Mouse (Mus musculus) thymus, postnatal 10 days (tissue): ENCODE results near the gene Bcl11a.

Source experiments
- DNase-seq, 2 experiments: peaks; one replicate each; pipeline ENCODE4 v3.0.0; 2021; ENCODE audit warnings: low spot score in 2 of 2

Bcl11a gene

DNA sequence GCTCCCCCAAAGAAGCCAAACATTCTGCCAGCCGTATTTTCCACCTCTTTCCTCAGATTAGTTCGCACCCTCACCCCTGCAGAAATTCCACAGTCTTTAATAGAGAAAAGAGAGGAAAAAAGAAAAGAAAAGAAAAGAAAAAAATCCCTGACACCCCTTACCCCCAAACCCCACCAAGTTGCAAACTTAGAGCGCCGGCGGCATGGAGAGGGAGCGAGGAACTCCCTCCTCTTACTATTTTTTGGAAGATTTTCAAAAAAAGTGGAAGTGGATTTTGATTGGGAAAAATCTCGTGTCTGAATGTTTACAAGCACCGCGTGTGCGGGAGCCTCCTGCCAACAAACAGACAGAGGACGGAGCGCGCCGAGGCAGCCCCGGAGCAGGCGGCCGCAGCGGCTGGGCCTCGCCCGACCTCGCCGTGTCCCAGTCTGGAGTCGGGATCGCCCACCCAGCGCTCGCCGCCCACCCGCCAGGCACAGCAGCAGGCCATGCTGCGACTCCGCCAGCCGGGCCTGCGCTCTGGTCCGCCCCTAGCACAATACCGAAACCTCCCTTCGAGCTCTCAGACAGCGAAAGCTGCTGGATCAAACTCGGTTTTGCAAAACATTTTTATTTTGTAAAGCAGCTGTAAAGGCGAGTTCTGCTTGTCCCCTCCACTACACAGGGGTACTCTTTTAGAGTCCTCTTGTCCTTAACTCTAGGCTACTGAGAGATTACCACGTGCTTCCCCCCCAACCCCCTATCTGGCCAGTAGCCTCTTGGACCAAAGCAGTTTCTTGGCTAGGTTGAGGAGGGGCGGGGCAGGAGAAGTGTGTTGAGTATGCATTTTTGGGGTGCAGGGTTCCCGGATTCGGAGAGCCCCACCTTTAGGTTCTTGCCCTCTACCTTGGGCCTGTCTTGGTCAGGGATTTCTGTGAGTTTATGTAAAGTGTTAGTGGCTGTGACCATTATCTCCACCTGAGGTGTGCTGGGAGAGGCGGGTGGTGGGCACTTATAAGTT, 1.8 kb downstream of the Bcl11a start:
- DNase-seq = peak in 1 of 2 experiments; percentile 15

DNA sequence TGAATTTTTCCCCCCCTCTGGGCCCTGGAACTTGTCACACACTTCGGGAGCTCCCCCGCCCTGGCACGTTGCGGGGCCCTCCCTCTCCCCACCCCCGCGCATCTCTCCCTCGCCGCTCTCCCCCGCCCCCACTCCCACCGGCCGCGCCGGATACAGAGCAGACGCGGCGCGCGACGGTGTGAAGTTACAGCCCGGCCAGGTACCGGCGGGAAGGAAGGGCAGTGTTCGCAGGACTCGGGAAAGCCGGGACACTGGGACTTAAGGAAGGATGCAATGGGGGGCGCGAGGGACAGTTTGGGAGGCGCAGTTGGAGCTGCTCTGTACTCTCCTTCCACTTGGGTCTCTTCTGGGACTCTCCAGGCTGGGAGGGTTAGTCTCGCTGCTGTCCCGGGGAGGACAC, 2.7 kb downstream of the Bcl11a start:
- peak; percentile 20 to 48 for DNase-seq

DNA sequence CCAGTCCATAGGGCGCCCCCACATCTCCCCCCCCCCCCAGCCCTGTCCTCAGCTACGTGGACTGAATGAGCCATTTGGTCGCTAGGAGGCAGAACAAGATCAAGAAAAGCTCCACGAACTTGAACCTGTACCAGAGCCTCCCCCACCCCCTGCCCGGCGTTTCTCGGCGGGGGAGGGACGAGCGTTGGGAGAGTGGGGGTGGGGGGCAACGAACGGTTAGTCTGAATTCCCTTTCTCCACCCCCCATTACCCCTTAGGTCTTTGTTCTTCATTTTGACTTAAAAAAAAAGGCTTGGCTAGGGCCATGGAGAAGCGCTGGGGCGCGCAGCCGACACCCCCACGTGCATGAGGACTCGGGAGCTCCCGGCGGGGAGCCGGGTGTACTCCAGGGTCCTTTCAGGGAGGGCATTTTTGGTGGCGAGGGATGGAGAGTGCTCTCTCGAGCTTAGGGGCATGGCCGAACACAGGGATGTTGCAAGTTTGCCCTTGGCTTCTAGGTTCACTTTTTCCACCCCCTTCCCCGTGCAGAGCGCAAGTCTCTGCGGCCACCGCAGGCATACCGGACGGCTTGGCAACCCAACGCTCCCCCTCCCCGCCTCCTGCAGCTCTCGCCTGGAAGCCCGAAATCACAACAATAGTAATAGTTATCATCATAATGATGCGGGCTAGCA, 3.3 kb downstream of the Bcl11a start:
- DNase-seq = peak; percentile 24 to 38

DNA sequence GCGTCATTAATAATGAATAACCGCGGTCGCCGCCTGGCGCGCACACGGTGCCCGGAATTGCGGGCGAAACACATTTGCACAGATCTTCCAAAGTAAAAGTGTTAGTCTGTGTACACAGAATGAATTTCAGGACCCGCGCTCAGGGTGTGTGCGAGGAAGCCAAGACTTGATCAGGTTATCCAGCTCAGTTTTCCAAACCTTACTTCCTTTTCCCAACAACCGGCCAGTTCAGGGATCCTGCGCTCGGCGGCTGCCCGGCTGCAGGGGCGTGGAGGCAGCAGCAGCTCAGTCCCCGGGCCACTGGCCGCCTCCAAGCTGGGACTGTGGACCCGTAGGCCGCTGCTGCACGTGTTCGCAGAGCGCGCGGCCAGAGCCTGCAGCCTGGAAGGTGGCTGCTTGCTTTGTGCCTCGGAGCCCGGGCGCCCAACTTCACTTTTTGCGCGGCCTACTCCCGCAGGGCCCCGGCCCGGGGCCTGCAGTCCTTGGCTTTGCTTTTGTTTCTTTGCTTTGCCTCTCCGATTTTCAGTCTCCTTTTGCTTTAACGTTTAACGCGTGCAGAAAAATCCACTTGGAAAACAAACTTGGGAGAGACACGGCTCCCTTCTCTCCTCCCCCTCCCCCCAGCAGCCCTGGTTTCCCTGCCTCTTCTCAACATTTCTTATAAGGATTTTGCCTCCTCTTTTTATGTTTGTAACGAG, 4.0 kb downstream of the Bcl11a start:
- peak in 1 of 2 experiments; percentile 11 for DNase-seq

DNA sequence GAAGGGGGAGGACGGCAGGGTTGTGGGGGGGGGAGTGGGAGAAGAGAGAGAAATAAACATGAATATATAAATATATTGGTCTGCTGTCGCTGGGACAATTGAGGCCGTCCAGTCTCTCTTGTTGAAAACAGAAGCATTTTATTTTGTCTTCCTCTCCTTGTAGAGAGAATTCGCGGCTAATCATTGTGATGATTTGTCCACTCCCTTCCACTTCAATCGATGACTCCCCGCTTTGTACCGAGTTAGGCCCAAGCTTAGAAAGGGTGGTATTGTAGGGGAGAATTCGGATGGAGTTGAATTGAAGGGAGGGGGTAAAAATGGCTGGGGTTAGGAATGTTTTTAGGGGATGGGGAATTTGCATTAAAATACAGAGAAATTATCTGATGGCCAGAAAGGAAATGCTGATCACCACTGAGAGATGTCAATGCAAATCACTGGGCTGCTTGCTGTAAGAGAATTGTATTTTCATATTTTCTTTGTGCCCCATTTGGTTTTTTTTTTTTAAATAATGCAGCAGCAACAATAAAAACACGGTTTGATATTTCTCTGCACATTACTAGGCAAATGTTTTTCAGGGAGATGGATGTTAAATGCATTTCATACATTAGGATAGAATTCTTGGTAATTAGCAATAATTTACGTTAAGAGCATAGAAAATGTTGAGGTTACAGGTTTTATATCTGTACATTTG, 4.7 kb downstream of the Bcl11a start:
- DNase-seq = no peak

DNA sequence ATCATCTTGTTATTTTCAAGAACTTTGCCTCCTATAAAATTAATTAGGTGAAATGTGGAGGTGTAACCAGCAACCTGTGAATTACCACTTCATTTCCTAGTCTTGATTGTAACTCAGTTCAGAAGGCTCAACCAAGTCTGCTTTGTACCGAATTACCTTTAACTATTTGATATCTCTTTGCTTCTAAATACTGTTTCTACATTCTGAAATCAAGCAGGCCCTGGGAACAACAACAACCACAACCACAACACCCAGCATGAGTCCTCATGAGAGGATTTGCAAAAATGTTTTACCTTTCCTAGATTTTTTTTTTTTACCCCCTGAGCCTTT, 5.2 kb downstream of the Bcl11a start:
- DNase-seq = no peak

DNA sequence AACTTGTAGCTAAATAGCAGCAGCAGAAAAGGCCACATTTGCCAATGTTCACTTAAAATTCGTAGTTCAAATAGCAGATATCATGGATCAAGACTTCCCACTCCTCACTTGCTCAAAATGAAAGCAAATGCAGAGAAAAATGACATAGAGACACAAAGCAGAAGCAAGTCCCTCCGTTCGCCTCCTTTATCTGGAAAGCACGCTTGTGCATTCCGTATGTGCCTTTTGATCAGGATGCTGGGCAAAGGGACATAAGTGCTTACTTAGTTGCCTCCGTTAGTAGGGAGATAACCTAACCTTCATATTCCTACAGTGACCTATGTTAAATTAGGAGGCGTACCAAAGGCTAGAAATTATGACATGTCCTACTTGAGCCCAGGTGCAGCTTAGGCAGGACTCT, 5.6 kb downstream of the Bcl11a start:
- DNase-seq = no peak

DNA sequence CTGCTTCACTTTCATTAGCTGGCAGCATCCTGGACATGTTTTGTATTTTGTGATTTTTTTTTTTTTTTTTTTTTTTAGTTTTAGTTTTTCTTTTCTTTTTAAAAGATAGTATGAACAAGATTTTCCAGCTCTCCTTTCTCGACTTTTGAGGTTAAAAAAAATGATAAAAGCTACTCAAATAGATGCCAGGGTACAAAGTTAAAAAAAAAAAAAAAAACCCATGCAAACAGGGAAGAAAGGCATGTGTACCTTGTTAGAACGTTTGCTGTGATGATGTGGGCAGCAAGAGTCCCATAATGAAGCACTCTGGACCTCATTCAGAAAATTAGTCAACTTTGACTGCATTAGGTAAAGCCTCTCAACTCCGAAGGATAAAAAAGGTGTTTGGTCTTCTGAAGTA, 6.2 kb downstream of the Bcl11a start:
- no peak for DNase-seq

DNA sequence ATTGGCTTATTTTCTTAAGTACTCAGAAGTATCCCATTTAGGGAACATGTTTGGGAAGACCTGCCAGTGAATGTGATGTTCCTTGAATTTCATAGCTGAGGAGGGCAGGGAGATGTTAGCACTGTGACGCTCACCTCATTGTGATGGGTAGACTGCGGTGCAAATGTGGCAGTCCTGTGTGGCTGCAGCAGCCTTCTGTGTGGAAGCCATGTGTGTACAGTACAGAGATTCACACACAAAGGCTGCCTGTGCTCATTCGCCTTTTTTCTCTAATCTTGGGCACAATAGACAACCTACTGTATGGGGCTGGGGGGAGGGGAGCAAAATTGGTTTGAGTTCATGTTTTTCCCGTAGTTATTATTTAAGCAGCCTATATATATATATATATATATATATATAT, 6.7 kb downstream of the Bcl11a start:
- no peak for DNase-seq

DNA sequence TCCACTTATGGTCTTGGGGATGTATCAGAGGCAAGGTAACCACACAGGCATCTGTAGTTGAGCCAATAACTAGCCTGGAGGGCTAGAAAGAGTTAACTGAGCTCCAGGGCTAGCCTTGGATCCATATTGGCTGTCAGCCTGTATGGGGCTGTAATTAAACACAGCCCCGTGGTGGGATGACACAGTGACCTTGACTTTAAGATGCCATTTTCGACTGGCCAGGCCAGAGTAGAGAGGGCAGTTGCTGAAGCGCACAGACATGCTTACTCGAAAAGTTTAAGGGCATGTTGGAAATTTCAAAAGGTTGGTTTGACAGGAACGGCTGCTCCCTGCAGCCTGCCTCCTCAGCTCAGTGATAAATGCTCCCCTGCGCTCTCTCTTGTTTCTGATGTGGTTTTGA, 8.1 kb downstream of the Bcl11a start:
- DNase-seq = no peak

DNA sequence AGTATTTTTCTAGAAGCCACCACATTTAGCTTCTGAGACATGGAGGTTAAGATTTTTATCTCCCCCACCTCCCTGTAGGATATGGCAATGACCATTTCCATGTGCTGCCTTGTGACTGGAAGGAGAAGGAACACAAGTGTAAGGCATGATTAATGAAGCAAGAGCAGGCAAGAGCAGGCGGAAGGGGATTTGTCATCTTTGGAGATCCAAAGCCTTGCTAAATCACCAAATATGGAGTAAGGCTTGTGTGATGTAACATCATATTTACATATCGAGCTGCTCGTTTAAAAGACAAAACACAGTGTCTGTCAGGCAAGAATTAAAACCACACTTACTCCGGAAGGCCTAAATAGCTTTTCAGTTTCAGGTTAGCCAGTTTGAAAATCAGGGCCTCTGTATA, 9.2 kb downstream of the Bcl11a start:
- DNase-seq = no peak

DNA sequence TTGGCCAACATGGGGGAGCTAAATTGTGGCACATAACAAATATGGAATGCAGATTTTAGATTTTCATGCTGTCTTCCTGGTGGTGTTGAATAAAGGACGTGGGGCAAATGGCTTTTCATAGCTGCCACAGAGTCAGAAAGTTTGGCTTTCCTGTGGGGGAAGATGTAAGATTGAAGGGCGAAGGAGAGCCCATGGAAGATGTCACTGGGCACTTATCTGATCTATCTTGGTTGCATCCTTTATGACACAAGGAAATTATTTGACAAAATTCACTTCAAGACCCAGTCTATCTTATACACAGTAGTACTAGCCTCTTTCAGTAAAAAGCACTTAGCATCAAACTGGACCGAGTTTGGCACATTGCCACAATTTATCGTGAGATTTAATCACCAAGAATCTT, 12.6 kb downstream of the Bcl11a start:
- DNase-seq = no peak

DNA sequence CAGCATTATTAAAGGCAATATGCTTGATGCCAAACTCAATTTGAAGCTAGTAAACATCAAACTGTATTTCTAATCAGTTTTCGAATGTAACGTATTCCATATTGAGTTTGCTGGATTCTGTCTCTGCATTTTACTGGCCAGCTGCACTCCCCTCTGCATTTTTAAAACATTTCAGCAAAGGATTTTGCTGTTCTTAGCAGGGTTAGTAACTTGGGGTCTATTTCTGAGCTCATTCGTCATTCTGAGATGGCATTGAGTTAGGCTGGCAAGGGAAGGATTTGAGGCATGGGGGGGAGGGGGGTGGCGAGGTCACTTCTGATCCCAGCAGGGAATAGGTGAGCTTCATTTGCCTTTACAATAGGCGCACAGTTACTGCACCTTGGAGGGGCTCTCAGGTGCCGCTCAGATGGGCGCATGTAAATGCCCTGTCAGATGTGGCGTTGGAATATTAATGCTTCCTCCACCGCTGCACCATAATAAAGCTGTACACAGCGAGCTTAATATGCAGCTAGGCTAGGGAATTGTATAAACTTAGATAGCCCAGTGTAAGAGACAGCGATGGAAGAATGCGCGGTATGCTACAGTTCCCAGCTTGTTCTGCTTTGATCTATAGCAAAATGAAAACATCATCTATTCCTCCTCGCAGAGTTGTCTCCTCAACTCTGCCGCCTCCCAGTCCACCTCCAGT, 13.7 kb downstream of the Bcl11a start:
- no peak for DNase-seq

DNA sequence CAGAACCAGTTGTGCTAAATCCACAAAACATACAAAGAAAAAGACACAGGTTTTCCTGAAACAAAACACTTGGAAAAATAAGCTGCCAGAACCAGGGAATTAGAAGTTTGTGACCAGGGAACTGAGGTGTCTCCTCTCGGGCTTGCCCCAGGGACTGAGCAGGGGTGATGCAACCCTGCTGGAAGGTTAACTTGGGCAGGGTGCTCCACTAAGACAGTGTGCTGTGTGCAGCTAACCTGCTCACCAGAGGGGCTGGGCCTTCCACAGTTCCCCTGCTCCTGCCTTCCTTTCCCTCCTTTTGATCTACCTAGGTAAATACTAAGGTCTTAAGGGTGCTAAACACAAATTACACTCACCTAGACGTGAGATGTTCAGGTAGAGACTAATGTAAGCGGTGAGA, 14.8 kb downstream of the Bcl11a start:
- no peak for DNase-seq

DNA sequence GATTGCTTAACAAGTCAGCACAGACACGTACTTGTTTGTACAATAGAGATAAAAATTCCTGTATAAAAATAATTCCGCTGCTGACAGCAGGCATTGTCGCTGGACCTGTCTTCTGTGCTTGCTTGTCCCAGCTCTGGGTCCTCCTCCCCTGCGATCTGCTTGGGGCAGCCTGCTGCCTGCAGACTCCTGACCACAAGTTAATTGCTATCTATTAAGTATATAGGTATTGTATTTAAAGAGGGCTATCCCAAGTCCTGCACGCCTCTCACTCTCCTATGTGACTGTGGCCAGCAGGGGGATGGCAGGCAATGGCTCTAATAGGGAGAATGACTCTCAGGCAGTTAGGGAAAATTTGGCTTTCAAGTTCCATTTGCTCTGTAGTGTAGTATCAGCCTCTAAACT, 16.2 kb downstream of the Bcl11a start:
- no peak for DNase-seq

DNA sequence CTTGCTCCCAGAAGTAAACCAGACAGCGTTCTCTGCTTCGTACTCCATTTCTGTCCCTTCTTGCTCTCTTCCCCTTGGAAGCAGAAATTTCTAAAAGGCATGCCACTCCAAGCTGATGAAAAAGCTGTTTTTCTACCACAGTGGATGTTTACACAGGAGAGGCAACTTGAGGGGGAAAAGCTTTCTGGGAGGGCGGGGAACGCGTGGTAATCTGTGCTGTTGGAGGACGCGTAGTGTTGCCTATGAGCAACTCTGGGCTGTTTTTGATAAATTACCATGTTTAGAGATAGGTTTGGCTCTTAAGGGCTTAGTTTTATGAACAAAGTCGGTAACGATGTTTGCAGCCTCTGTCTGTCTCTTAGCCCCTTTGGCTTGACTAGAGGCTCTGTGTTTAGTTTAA, 17.4 kb downstream of the Bcl11a start:
- no peak for DNase-seq

DNA sequence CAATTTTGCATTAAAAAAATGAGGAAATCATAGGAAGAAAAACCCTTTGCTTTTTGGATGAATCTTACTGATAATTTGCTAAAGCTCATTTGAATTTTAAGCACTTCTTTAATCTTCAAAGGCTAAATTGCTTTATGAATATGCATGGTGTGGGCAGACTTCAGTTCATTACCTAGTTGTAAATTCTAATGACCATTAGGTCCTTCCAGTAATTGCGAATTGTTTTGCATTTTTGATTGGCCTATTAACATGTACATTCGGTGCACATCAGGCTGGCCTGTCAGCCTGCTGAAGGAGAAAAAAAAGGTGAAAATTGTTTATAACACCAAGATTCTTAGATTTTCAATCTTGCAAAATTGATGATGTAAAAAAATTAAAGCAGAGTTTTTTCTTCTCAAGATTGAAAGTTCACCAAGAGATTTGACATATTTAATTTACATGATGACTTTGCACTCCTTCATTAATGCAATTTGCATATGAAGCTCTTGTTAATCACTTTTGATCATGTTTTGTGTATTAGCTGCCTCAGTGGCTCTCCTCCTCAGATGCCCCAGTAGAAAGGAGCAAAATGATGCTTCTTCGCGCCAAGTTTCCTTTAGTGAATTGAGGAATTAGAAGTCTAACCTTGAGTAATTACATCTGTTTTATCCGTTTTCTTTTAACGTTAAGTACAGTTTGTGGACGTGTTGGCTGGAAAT, 17.9 kb downstream of the Bcl11a start:
- no peak for DNase-seq

DNA sequence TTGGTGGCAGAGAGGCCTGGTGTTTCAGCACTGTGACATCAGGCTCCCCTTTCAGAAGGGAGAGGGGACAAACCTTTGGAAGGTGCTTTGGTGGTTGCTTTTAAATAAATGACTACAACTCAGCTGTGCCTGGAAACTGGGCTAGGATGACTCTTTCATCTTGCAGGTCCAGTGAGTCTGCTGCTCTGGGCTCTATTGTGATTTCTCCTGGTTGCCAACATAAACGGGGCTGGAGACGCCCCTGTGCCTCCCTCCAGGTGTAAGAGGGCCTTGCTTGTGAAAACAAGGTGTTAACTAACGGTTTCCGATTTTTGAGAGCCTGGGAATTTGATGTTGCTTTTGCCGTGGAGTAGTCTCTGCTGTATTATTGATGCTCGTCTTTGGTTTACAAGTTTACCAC, 18.6 kb downstream of the Bcl11a start:
- no peak for DNase-seq

DNA sequence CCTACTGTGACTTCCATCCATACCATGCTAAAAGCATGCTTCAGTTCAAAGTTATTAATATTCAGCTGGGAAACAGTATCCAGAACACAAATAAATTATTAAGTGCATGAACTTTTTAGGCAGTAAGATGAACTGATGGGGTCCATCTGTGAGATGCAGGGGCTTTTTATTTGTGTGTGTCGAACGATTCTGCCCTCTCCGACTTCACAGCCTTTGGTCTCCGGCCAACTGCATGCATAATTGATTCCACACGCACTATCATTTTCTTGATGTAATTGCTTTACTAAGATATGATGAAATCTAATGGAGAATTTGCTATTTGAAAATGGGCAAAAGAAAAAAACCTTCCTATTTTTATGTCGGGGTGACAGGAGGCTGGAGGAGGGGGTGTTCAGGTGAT, 19.2 kb downstream of the Bcl11a start:
- DNase-seq = no peak

DNA sequence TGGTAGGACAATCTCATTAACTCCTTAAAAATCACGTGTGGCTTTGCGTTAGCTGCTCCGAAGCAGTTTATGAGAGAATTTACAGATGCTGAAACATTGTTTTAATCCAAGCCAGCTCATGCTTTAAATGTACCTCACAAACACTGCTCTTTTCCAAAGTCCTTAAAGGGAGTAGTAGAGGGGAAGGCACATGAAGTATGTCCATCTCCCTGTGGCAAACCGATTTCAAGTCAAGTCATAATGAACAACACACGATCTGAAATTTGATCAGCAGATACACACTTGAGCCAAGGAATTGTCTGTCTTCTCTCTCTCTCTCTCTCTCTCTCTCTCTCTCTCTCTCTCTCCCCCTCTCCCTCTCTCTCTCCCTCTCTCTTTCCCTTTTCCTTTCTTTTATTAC, 20.2 kb downstream of the Bcl11a start:
- DNase-seq = no peak

DNA sequence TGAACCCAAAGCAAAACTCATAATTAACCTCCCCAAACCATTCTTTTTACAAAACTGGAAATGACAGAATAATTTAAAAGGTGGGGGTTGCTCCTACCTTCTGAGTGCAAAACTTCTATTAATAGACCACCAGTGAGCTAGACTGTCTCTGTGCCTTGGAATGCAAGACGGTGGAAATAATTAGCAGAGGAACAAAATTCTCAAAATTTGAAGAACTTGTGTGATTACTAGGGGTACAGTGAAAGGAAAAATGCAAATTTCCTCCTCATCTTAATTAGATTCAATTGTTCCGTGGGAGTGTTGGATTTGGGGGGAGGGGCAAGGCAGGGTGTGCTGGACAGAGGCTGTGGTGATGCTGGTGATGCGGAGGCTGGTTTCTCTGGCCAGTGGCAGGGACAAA, 20.8 kb downstream of the Bcl11a start:
- DNase-seq = no peak
